Comparison of ENCODE assay signal across 27 mouse cellular contexts in genomic region chr13:74889859-74890469, GRCm38 (mm10).
DNase-seq lines count a peak whose midpoint lies in the region; ATAC-seq and TF ChIP-seq lines count a peak whose summit lies in the region.
"Had no signal": no experiment of that assay in that cellular context is flagged by ENCODE, and none has a peak within 500 bp of the region (broad histone marks: within the 10 kb centered on the region; RNA-seq: fewer than 3 reads in every experiment).

No protein-coding gene starts in this region.

- 69% methylated on average over 8 of the region's 8 CpGs for WGBS in heart, adult 2 months

- no peak for DNase-seq in heart, adult 2 months
- DNase-seq in heart, adult 18-20 months = no peak
- DNase-seq in CD4-positive helper T cell, adult 2 months (ENCODE audit: low read depth, low spot score) = peak; percentile 33
- no peak for DNase-seq in cerebellum, adult 9-10 months
- no peak for DNase-seq in thymus, postnatal 25 days
- no peak for DNase-seq in frontal cortex, postnatal 14 days (ENCODE audit: low spot score in 2 of 2)
- DNase-seq: adrenal gland, postnatal 14 days; cerebellum, adult 11 months; cerebellum, postnatal 10 days; forebrain, postnatal 0 days; gastrocnemius, postnatal 25 days; heart, postnatal 4 days; kidney, adult 11 months; kidney, postnatal 14 days; left cerebral cortex, postnatal 4 days; liver, embryonic 13.5 days; lung, adult 18-20 months; lung, postnatal 10 days; thymus, adult 2 months had no signal

- TF ChIP-seq CTCF in heart, adult 2 months (IDR thresholded peaks at IDR 0.05) = peak; percentile 31

- TF ChIP-seq POLR2A in heart, adult 2 months (IDR thresholded peaks at IDR 0.05; ENCODE audit: insufficient read depth, low read depth, low read length) = no peak

- H3K27me3 ChIP-seq in heart, adult 2 months (ENCODE audit: control insufficient read depth, insufficient read depth, low read length) = no peaks in the 10 kb centered on the region
- H3K27me3 ChIP-seq: forebrain, embryonic 12.5 days; hindbrain, embryonic 13.5 days; liver, embryonic 13.5 days; neural tube, embryonic 12.5 days had no signal

- no peak overlapping the region for H3K4me3 ChIP-seq in heart, adult 2 months
- H3K4me3 ChIP-seq: erythroblast, embryonic 14.5 days; forebrain, embryonic 12.5 days; hindbrain, embryonic 13.5 days; liver, embryonic 13.5 days; myocyte; neural tube, embryonic 12.5 days had no signal

- ATAC-seq in activated CD4-positive, CD25-positive, alpha-beta regulatory T cell, adult 4 months = peak; percentile 72
- peak; percentile 69 for ATAC-seq in inflammation-experienced regulatory T-cells, adult 6 months
- ATAC-seq: forebrain, postnatal 0 days; Patski had no signal

- no peak overlapping the region for H3K9ac ChIP-seq in heart, adult 2 months (ENCODE audit: low read depth, low read length)
- H3K9ac ChIP-seq: forebrain, embryonic 12.5 days; forebrain, postnatal 0 days; hindbrain, embryonic 13.5 days; liver, embryonic 13.5 days; neural tube, embryonic 12.5 days had no signal

- H3K27ac ChIP-seq in heart, adult 2 months = no peak overlapping the region
- H3K27ac ChIP-seq: forebrain, embryonic 12.5 days; hindbrain, embryonic 13.5 days; liver, embryonic 13.5 days; neural tube, embryonic 12.5 days had no signal

- TF ChIP-seq EP300 in heart, adult 2 months (IDR thresholded peaks at IDR 0.05; ENCODE audit: insufficient read depth, low read depth, low read length) = no peak

- intact Hi-C loops in heart, adult 2 months (cut with DNase I) = no loop called here

- H3K79me2 ChIP-seq in heart, adult 2 months (replicated peaks; ENCODE audit: control insufficient read depth, insufficient read depth, low read length) = no peaks in the 10 kb centered on the region

- no peaks in the 10 kb centered on the region for H3K36me3 ChIP-seq in heart, adult 2 months (ENCODE audit: control insufficient read depth, insufficient read depth, low read length)
- H3K36me3 ChIP-seq: forebrain, embryonic 12.5 days; hindbrain, embryonic 13.5 days; liver, embryonic 13.5 days; neural tube, embryonic 12.5 days had no signal

- no peaks in the 10 kb centered on the region; the same call in 1 of the 2 replicates for H3K4me1 ChIP-seq in heart, adult 2 months (ENCODE audit: control insufficient read depth, insufficient read depth, low read length)
- H3K4me1 ChIP-seq: forebrain, embryonic 12.5 days; hindbrain, embryonic 13.5 days; liver, embryonic 13.5 days; neural tube, embryonic 12.5 days had no signal
